Mouse (Mus musculus) left cerebral cortex, postnatal 25 days (tissue): ENCODE measurements around the gene Tiprl. TPM values are rescaled to one million over a fixed set of nuclear protein-coding genes. Genes with fewer than 3 reads are reported as not detected.
A peak's percentile ranks its signal among the peaks of the same experiment; 100 is the strongest.

Experiments
- DNase-seq, 2 experiments: peaks; one replicate each; pipeline ENCODE4 v3.0.0; 2022; ENCODE audit warnings: low spot score in 2 of 2, mixed read lengths in 1 of 2
- intact Hi-C: fragments of 180-260 bp; cut with DNase I; formaldehyde crosslinking; loops from one replicate; pipeline ENCODE4 v1.15.1; 2025
- total RNA-seq, 2 experiments: library from RNA; stranded (reverse); gene quantifications; 2 replicates each; pipeline ENCODE4 v1.2.3; 2021

Tiprl gene
- total RNA-seq, 2 experiments from 2014 or later = 59.0 to 60.6 TPM

DNA sequence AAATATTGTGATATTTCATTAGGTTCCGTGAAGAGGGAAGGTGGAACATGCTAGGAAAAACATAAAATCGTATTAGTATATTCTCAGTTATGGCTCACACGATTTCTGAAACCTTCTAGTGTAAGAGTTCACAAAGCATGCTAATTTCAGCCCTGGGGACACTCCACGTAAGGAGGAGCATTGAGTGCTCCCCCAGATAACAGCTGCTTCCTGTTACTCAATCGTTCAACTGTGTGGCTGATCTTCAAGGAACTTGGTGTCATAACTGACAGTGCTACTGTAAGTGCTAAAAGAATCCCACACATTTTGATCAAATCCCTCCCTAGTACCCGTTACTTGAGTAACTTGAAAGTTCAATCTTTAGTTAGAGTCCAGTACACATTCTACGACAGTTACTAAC is 21.0 kb downstream of the Tiprl start:
- no peak for DNase-seq
- intact Hi-C loops = no loop called here

GRCm38 (mm10) chr1:165205591-165205990 is 31.2 kb downstream of the Tiprl start:
- no peak for DNase-seq
- intact Hi-C loops = no loop called here

GRCm38 (mm10) chr1:165203488-165204035 is 33.2 kb downstream of the Tiprl start:
- DNase-seq = no peak
- intact Hi-C loops = no loop called here

DNA sequence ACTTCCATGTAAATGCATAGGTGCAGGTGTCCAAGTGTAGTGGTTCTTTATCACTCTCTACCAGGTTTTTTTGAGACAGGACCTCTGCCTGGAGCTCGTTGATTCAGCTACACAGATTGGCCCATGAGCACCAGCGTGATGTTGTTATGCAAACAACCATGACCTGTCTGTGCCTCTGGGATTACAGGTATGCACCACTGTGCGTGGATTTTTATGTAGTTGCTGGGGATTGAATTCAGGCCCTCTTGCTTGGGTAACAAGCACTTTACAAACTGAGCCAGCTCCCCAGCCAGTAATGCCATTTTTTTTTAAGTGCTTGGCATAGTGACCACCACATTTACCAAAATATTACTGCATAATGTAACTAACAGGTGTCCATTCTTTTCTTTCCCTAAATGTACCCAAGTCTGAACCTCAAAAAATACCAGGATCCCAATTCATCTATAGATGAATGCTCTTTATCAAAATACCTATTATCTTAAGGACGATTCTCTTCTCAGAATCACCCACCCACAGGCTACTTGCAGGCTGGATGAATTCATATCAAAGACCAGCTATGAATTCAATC is 35.3 kb downstream of the Tiprl start:
- intact Hi-C loops = no loop called here
- DNase-seq = no peak

DNA sequence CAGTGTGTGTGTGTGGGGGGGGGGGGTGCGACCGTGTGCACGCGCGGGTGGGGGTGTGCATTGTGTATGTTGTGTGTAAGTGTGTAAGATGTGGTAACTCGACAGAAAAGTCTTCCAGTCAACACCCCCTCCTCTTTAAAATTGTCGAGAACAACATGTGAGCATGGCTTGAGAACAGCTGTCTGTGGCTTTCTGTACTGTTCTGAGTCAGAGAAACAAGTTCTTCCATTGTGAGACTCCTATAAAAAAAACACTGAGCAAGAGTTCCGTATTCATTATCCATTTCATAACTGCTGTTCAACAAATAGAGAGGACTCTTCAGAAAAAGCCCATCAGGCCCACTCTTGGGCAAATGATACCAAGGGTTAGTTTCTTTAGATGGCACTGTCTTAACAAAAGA is 36.0 kb downstream of the Tiprl start:
- intact Hi-C loops = no loop called here

GRCm38 (mm10) chr1:165199639-165200038 is 37.2 kb downstream of the Tiprl start:
- DNase-seq = no peak
- intact Hi-C loops = no loop called here

More for the DNA sequence above, 36.0 kb downstream of the Tiprl start:
- no peak for DNase-seq

GRCm38 (mm10) chr1:165198951-165199350 is 37.8 kb downstream of the Tiprl start:
- intact Hi-C loops = no loop called here
- DNase-seq = no peak

GRCm38 (mm10) chr1:165197875-165198274 is 38.9 kb downstream of the Tiprl start:
- no peak for DNase-seq

GRCm38 (mm10) chr1:165195396-165195960 is 41.3 kb downstream of the Tiprl start:
- intact Hi-C loops = no loop called here
- DNase-seq = no peak

More at GRCm38 (mm10) chr1:165197875-165198274, 38.9 kb downstream of the Tiprl start:
- intact Hi-C loops = no loop called here

- intact Hi-C loops = no loop called here
- no peak for DNase-seq
Observed at GRCm38 (mm10) chr1:165194662-165195013, 42.2 kb downstream of the Tiprl start.

- intact Hi-C loops = no loop called here
- peak; percentile 56 to 67 for DNase-seq
Observed at GRCm38 (mm10) chr1:165193880-165194661, 42.7 kb downstream of the Tiprl start, which contains the start of gene Sft2d2. Gene Sft2d2, minus strand, starts transcription at chr1:165194438.

DNA sequence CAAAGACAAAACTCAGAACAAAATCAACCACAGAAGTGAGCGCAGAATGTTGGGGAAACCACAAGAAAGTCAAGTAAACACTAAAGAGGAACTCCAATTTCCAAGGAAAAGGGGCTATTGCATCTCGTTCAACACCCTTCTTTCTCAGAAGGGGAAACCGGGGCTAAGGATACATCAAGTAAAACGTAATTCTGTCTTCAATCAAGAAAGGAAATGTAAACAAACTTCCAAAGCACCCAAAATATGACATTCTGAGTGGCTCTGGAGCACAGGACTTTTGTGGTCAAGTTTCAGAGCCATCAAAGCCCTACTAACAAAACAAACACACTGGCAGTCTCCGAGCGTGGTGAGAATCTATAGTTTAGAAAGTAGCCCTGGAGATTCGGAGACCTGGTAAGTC is 43.4 kb downstream of the Tiprl start:
- intact Hi-C loops = no loop called here
- no peak for DNase-seq

DNA sequence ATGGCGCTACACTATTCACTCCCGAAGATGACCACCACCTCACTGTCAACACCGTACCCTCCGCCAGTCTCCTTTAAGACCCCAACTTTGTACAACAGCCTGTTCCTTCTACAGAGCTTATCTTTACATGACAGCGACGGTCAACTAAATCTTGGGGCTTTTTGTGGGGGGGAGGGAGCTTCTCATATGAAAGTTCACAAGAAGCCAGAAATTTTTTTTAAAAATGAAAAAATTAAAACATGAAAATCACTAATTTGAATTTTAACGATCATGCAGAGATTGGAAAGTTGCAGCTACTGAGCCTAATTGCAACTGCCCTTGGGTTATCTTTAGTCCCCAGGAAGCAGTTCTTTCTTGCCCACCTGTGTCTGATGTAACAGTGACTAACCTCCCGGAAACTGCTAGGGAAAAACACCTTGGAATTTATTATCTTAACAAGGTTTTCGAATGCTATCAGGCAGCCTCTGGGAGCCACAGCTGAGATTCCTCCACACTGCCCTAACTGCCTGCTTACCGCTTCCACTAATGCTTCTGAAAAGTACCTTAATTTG is 44.0 kb downstream of the Tiprl start:
- DNase-seq = no peak
- intact Hi-C loops = no loop called here

DNA sequence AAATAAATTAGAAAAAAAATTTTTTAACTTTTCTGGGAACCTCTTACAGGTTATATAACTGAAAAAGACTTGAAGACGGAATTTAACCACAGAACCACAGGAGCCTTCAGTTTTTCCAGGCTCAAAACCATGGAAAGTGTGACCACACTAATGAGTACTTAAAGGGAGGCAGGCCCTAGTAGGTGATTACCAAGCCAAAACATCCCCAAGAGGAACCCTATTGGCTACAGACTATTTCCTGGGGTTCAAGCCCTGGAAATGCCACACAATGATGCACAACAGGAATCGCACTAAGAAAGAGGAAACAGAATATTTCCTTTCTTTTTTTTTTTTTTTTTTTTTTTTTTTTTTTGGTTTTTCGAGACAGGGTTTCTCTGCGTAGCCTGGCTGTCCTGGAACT is 44.7 kb downstream of the Tiprl start:
- intact Hi-C loops = no loop called here
- DNase-seq = no peak

DNA sequence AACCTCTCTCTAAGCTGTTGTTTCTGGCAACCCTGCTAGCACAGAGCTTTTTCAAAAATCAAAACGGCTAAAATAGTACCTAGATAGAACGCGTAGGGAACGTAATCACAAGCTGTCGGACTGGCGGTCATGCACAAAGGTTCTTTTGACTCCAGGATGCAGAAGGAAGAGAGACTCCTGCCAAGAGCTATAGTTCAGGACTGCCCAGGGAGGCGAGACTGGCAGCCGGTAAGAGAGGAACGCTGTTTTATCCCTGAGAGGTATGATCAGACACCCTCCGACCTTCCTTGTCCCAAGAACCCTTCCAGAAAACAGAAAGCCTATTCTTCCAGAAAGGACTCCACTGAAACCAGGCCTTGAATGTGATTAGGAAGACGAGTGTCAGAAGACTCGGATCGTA is 45.2 kb downstream of the Tiprl start:
- intact Hi-C loops = no loop called here
- DNase-seq = no peak

- intact Hi-C loops = no loop called here
- peak in 1 of 2 experiments; percentile 56 for DNase-seq
Observed at GRCm38 (mm10) chr1:165190571-165191273, 46.1 kb downstream of the Tiprl start.

GRCm38 (mm10) chr1:165190068-165190467 is 46.7 kb downstream of the Tiprl start:
- intact Hi-C loops = no loop called here
- no peak for DNase-seq

GRCm38 (mm10) chr1:165188806-165189580 is 47.8 kb downstream of the Tiprl start:
- intact Hi-C loops = no loop called here

DNA sequence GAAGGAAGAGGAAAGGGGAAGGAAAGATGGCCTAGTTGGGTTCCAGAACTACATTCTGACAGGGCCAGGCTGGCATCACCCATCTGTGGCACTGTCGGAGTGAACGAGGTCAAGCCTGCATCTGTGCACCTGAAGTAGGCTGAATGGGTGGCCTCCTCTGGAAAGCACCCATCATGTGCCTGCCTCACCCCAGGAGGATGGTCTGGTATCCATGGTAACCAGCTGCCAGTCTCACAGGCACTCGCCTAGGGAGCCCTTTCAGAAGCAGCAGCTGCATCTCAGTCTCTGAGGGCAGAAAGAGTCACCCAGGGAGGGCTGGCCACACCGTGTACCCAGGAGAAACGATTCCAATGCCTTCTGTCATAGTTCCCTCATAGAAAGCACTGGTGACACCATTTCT is 49.4 kb downstream of the Tiprl start:
- DNase-seq = peak in 1 of 2 experiments; percentile 20
- intact Hi-C loops = no loop called here

More at GRCm38 (mm10) chr1:165188806-165189580, 47.8 kb downstream of the Tiprl start:
- no peak for DNase-seq
